Mouse (Mus musculus) liver, adult 2 months (tissue): ENCODE measurements at regions not wholly inside any gene's neighbourhood (a gene's known extent, or its start where the extent isn't known, plus 50 kb on each side); places are given as distances from the start of the nearest gene placed in this dataset.

Source experiments
- CTCF ChIP-seq: fragments of 200-500 bp; IDR thresholded peaks from 2 replicates; pipeline ENCODE4 v1.5.1; 2011; ENCODE audit warnings: low read depth, low read length, control low read depth
- POLR2A ChIP-seq: fragments of 200-500 bp; IDR thresholded peaks from 2 replicates; pipeline ENCODE4 v1.6.1; 2011; ENCODE audit warnings: low read length, control low read depth; ENCODE audit not compliant: insufficient read depth; ENCODE audit errors: extremely low read depth

GRCm38 (mm10) chr4:62872562-62872961, 92.8 kb upstream of the Zfp618 start:
- no peak for TF ChIP-seq POLR2A
- no peak for TF ChIP-seq CTCF
